Mouse (Mus musculus) forebrain, embryonic 14.5 days (tissue): ENCODE measurements at regions not wholly inside any gene's neighbourhood (a gene's known extent, or its start where the extent isn't known, plus 50 kb on each side); places are given as distances from the start of the nearest gene placed in this dataset.

Source experiments
- ATAC-seq: fragments of 200-750 bp; cut with Nextera tagmentation; 2 replicates; pipeline ENCODE4 v1.8.0; 2017; ENCODE audit warnings: mild to moderate bottlenecking, moderate library complexity
- DNase-seq: peaks from one replicate; pipeline ENCODE4 v3.0.0-alpha.2; 2015; ENCODE audit warnings: low spot score
- H3K27ac ChIP-seq: fragments of 300-500 bp; sonication (generic); 2 replicates; pipeline ENCODE4 v1.5.1; 2014; ENCODE audit warnings: low read depth, mild to moderate bottlenecking, control low read depth, low read length, moderate library complexity
- H3K27me3 ChIP-seq: fragments of 300-500 bp; sonication (generic); replicated peaks from 2 replicates; pipeline ENCODE4 v1.6.1; 2014; ENCODE audit warnings: low read length, control low read depth, mixed read lengths; ENCODE audit not compliant: control insufficient read depth, insufficient read depth
- H3K36me3 ChIP-seq: fragments of 300-500 bp; sonication (generic); 2 replicates; pipeline ENCODE4 v1.6.1; 2014; ENCODE audit warnings: low read length, control low read depth; ENCODE audit not compliant: control insufficient read depth, insufficient read depth
- H3K4me1 ChIP-seq: fragments of 300-500 bp; sonication (generic); 2 replicates; pipeline ENCODE4 v1.6.1; 2014; ENCODE audit warnings: antibody characterized with exemption, low read length, control low read depth; ENCODE audit not compliant: control insufficient read depth, insufficient read depth
- H3K4me2 ChIP-seq: fragments of 300-500 bp; sonication (generic); 2 replicates; pipeline ENCODE4 v1.6.1; 2014; ENCODE audit warnings: mild to moderate bottlenecking, control low read depth, low read length
- H3K4me3 ChIP-seq: fragments of 300-500 bp; sonication (generic); 2 replicates; pipeline ENCODE4 v1.5.1; 2014; ENCODE audit warnings: low read depth, low read length, control low read depth
- H3K9ac ChIP-seq: fragments of 300-500 bp; sonication (generic); 2 replicates; pipeline ENCODE4 v1.6.1; 2014; ENCODE audit warnings: mild to moderate bottlenecking, low read length, control low read depth, moderate library complexity
- H3K9me3 ChIP-seq: fragments of 300-500 bp; sonication (generic); replicated peaks from 2 replicates; pipeline ENCODE4 v1.6.1; 2016; ENCODE audit warnings: low read length, control low read depth, mixed read lengths; ENCODE audit not compliant: control insufficient read depth
- WGBS: fragments of 180-500 bp; shearing (Covaris S2); extraction: QIAGEN DNeasy Blood & Tissue Kit; methylation state at CpG from one replicate; pipeline ENCODE4 v1.1.7; 2014; 5-methylcytosine and 5-hydroxymethylcytosine counted together

DNA sequence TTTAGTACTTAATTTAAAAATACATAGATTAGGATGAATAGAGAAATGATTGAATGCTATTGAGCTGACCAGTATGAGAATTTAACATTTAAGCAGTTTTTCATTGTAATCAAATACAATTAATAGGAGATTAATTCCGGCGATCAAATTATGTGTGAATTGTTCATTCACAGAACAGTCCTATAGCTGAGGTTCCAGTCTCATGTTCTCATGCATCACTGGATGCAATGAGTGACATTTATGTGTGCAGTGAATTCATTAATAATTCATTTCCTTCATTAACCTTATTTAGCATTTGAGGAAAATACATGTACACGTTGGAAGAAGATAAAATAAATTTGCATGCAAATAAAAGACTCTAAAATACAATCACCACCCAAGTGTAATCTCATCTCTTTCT is 1747.3 kb upstream of the Aga start:
- Histone ChIP-seq H3K9ac (no peak overlapping the region), H3K4me1 (no peaks in the 10 kb centered on the region), H3K36me3 (no peaks in the 10 kb centered on the region), H3K27ac (no peak overlapping the region), H3K9me3 (no peaks in the 10 kb centered on the region), H3K27me3 (no peaks in the 10 kb centered on the region), H3K4me3 (no peak overlapping the region), H3K4me2 (no peak overlapping the region)
- WGBS = 24% methylated on average over 3 of the region's 3 CpGs
- ATAC-seq (peak; percentile 72; the same call in 1 of the 2 replicates), DNase-seq (peak; percentile 38)

DNA sequence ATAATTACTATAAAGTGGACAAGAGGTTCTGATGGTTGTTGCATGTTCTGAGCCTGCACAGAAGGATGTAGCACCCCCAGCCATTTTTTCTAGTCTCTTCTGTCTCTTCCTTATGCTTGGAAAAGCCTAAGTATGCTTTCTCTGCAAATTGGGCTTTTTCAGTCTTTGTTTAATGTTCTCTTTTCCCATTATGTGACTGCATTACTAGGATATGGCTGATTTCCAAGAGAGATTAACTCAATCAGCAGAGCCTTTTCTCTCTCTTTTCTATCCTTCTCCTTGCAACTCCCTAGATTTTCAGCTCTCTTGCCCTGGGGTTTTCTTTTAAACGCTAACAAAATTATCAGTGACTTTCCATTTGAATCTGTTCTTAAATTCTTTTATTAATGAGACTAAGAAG is 1702.1 kb upstream of the Aga start:
- Histone ChIP-seq H3K27ac (no peak overlapping the region), H3K9ac (no peak overlapping the region), H3K4me2 (no peak overlapping the region), H3K9me3 (no peaks in the 10 kb centered on the region), H3K4me1 (no peaks in the 10 kb centered on the region), H3K27me3 (no peaks in the 10 kb centered on the region), H3K4me3 (no peak overlapping the region), H3K36me3 (no peaks in the 10 kb centered on the region)
- DNase-seq (peak; percentile 51), ATAC-seq (no peak)
- 24% methylated on average over 1 of the region's 1 CpGs for WGBS
